10 mouse cellular contexts compared by ENCODE assay signal in the genomic region with DNA sequence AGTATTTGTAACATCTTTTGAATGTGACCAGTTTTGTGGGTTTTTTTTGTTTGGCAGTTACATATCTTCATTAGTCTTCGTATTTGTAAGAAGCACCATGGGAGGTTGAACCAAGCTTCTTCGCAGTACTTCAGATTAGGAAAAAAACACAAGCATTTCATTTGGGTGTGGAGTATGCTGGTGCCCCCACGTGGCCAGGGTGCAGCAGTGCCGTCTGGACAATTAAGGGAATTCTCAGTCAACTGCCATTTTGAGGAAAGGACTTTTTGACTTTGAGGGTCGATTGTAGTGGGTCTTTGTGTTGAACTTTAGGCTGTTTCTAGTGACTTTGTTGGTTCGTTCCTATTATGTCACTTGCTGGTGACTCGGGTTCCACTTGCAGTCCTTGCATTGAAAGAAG. TPM values are rescaled to one million over a fixed set of nuclear protein-coding genes. Genes with fewer than 3 reads are reported as not detected.
DNase-seq lines count a peak whose midpoint lies in the region; ATAC-seq and TF ChIP-seq lines count a peak whose summit lies in the region.
"Had no signal": no experiment of that assay in that cellular context is flagged by ENCODE, and none has a peak within 500 bp of the region (broad histone marks: within the 10 kb centered on the region; RNA-seq: fewer than 3 reads in every experiment).

No protein-coding gene starts in this region.

- peaks cover 10% of the 10 kb centered on the region; the same call in 1 of the 2 replicates for H3K36me3 ChIP-seq in intestine, postnatal 0 days (ENCODE audit: control insufficient read depth, insufficient read depth)
- H3K36me3 ChIP-seq in intestine, embryonic 15.5 days, result no peaks in the 10 kb centered on the region
- no peaks in the 10 kb centered on the region for H3K36me3 ChIP-seq in E14TG2a.4 (ENCODE audit: insufficient read depth, low read length)
- H3K36me3 ChIP-seq: stomach, embryonic 15.5 days had no signal

- no peaks in the 10 kb centered on the region for H3K4me1 ChIP-seq in intestine, postnatal 0 days (replicated peaks; ENCODE audit: control insufficient read depth, insufficient read depth, low read length)
- no peaks in the 10 kb centered on the region for H3K4me1 ChIP-seq in intestine, embryonic 15.5 days (replicated peaks)
- H3K4me1 ChIP-seq in E14TG2a.4 (replicated peaks; ENCODE audit: low read depth, low read length), result no peaks in the 10 kb centered on the region
- peaks cover 4% of the 10 kb centered on the region; the same call in 1 of the 2 replicates for H3K4me1 ChIP-seq in bone marrow macrophage, adult 2 months (ENCODE audit: control insufficient read depth, insufficient read depth, low read length)
- H3K4me1 ChIP-seq: stomach, embryonic 15.5 days had no signal

- H3K4me2 ChIP-seq in intestine, postnatal 0 days (replicated peaks; ENCODE audit: low read depth), result no peak overlapping the region
- no peak overlapping the region for H3K4me2 ChIP-seq in intestine, embryonic 15.5 days (replicated peaks)
- H3K4me2 ChIP-seq: stomach, embryonic 15.5 days had no signal

- H3K27me3 ChIP-seq in intestine, postnatal 0 days (replicated peaks; ENCODE audit: control insufficient read depth, insufficient read depth, low read length), result no peaks in the 10 kb centered on the region
- no peaks in the 10 kb centered on the region for H3K27me3 ChIP-seq in intestine, embryonic 15.5 days (replicated peaks)
- no peaks in the 10 kb centered on the region for H3K27me3 ChIP-seq in E14TG2a.4 (ENCODE audit: insufficient read depth, low read length)
- H3K27me3 ChIP-seq: stomach, embryonic 15.5 days had no signal

- no peak overlapping the region for H3K9ac ChIP-seq in intestine, postnatal 0 days (ENCODE audit: low read depth, low read length)
- H3K9ac ChIP-seq in intestine, embryonic 15.5 days, result no peak overlapping the region
- H3K9ac ChIP-seq: stomach, embryonic 15.5 days had no signal

- H3K9me3 ChIP-seq in intestine, postnatal 0 days (ENCODE audit: control insufficient read depth), result no peaks in the 10 kb centered on the region
- no peaks in the 10 kb centered on the region for H3K9me3 ChIP-seq in intestine, embryonic 15.5 days
- H3K9me3 ChIP-seq in E14TG2a.4 (ENCODE audit: low read length), result no peaks in the 10 kb centered on the region
- H3K9me3 ChIP-seq: stomach, embryonic 15.5 days had no signal

- peak; percentile 87 for TF ChIP-seq CTCF in intestine, postnatal 0 days (IDR thresholded peaks at IDR 0.05; ENCODE audit: low read depth)
- TF ChIP-seq CTCF in E14TG2a.4 (conservative IDR thresholded peaks at IDR 0.05; ENCODE audit: low read length), result peak; percentile 91
- TF ChIP-seq CTCF in bone marrow macrophage, adult 2 months (IDR thresholded peaks at IDR 0.05; ENCODE audit: low read depth, low read length), result peak; percentile 79

- no peak overlapping the region for H3K4me3 ChIP-seq in intestine, postnatal 0 days (ENCODE audit: low read depth, low read length)
- H3K4me3 ChIP-seq in intestine, embryonic 15.5 days (replicated peaks), result no peak overlapping the region
- no peak overlapping the region for H3K4me3 ChIP-seq in E14TG2a.4 (replicated peaks; ENCODE audit: low read length)
- no peak overlapping the region for H3K4me3 ChIP-seq in bone marrow macrophage, adult 2 months (ENCODE audit: insufficient read depth, low read length)
- H3K4me3 ChIP-seq: stomach, embryonic 15.5 days had no signal

- no peak for ATAC-seq in intestine, postnatal 0 days
- no peak for ATAC-seq in intestine, embryonic 15.5 days
- peak; percentile 72 for ATAC-seq in erythroid progenitor cell, adult 5-6 weeks (replicated peaks; ENCODE audit: low FRiP score, poor library complexity, severe bottlenecking)
- peak; percentile 83 for ATAC-seq in megakaryocyte, adult 5-6 weeks (ENCODE audit: poor library complexity, severe bottlenecking)

- TF ChIP-seq POLR2A in bone marrow macrophage, adult 2 months (IDR thresholded peaks at IDR 0.05; ENCODE audit: borderline replicate concordance, low read depth, low read length), result no peak

- peak; percentile 44 for DNase-seq in kidney, postnatal 14 days
- DNase-seq in spleen, postnatal 4 days (ENCODE audit: low spot score in 2 of 2), result peak; percentile 31 to 67

- H3K27ac ChIP-seq in intestine, postnatal 0 days (ENCODE audit: low read depth, low read length), result no peak overlapping the region
- H3K27ac ChIP-seq in intestine, embryonic 15.5 days, result no peak overlapping the region
- no peak overlapping the region for H3K27ac ChIP-seq in bone marrow macrophage, adult 2 months (ENCODE audit: insufficient read depth, low read depth, low read length)
- H3K27ac ChIP-seq: stomach, embryonic 15.5 days had no signal

- 18% methylated on average over 7 of the region's 7 CpGs for WGBS in intestine, postnatal 0 days
- 20% methylated on average over 7 of the region's 7 CpGs for WGBS in intestine, embryonic 15.5 days

RNA-seq across cellular contexts. Expression of a gene that starts 20.8 kb away (rescaled TPM):
- polyA plus RNA-seq in intestine, postnatal 0 days (2015; fragmentation: Nextera tagmentation; extraction: Ambion mirVana), result 261 and 265 TPM in 2 replicates
- 162 and 171 TPM in 2 replicates for polyA plus RNA-seq in intestine, embryonic 15.5 days (2015; fragmentation: Nextera tagmentation; extraction: Ambion mirVana)
- polyA plus RNA-seq in bone marrow macrophage, adult 2 months (2012; ENCODE audit: insufficient read depth, insufficient read length, missing spikeins), result 36.4 and 36.5 TPM in 2 replicates
- 16.9 and 30.6 TPM in 2 replicates for total RNA-seq in erythroid progenitor cell, adult 5-6 weeks (2015; ENCODE audit: low replicate concordance)
- 19.5 and 25.8 TPM in 2 replicates for total RNA-seq in erythroid progenitor cell, adult 5-6 weeks (2017; ENCODE audit: low replicate concordance)
- 10.7 and 14.9 TPM in 2 replicates for total RNA-seq in megakaryocyte, adult 5-6 weeks (2015)
- 12.8 and 18.6 TPM in 2 replicates for total RNA-seq in megakaryocyte, adult 5-6 weeks (2017)

RNA-seq across cellular contexts. Expression of a gene that starts 22.8 kb away (rescaled TPM):
- polyA plus RNA-seq in intestine, postnatal 0 days (2015; fragmentation: Nextera tagmentation; extraction: Ambion mirVana), result 3.8 and 4.3 TPM in 2 replicates
- polyA plus RNA-seq in intestine, embryonic 15.5 days (2015; fragmentation: Nextera tagmentation; extraction: Ambion mirVana), result 3.7 and 3.8 TPM in 2 replicates
- 1.3 and 1.6 TPM in 2 replicates for polyA plus RNA-seq in bone marrow macrophage, adult 2 months (2012; ENCODE audit: insufficient read depth, insufficient read length, missing spikeins)
- not detected in 2 replicates for total RNA-seq in erythroid progenitor cell, adult 5-6 weeks (2015; ENCODE audit: low replicate concordance)
- 11.6 TPM in 1 of 2 replicates, not detected in the other for total RNA-seq in erythroid progenitor cell, adult 5-6 weeks (2017; ENCODE audit: low replicate concordance)
- total RNA-seq in megakaryocyte, adult 5-6 weeks (2015), result 2.3 and 2.7 TPM in 2 replicates
- 3.6 TPM in 1 of 2 replicates, not detected in the other for total RNA-seq in megakaryocyte, adult 5-6 weeks (2017)

RNA-seq across cellular contexts. Expression of a gene that starts 32.7 kb away (rescaled TPM):
- not detected in 2 replicates for polyA plus RNA-seq in intestine, postnatal 0 days (2015; fragmentation: Nextera tagmentation; extraction: Ambion mirVana)
- not detected in 2 replicates for polyA plus RNA-seq in intestine, embryonic 15.5 days (2015; fragmentation: Nextera tagmentation; extraction: Ambion mirVana)
- not detected in 2 replicates for polyA plus RNA-seq in bone marrow macrophage, adult 2 months (2012; ENCODE audit: insufficient read depth, insufficient read length, missing spikeins)
- not detected in 2 replicates for total RNA-seq in erythroid progenitor cell, adult 5-6 weeks (2015; ENCODE audit: low replicate concordance)
- total RNA-seq in erythroid progenitor cell, adult 5-6 weeks (2017; ENCODE audit: low replicate concordance), result not detected in 2 replicates
- not detected in 2 replicates for total RNA-seq in megakaryocyte, adult 5-6 weeks (2015)
- total RNA-seq in megakaryocyte, adult 5-6 weeks (2017), result not detected in 2 replicates
- total RNA-seq: layer of hippocampus, postnatal 36 days had no signal
- polyA plus RNA-seq: stomach, embryonic 15.5 days had no signal

Comparison
In these comparisons a context has a peak if more than half of its experiments do, and no peak if none do; other contexts are left out.
1. ATAC-seq: peak in erythroid progenitor cell, adult 5-6 weeks (single experiment) and megakaryocyte, adult 5-6 weeks (single experiment); none in intestine, postnatal 0 days (single experiment) and intestine, embryonic 15.5 days (single experiment).
2. Peak in every context shown above with its lines, with median percentiles within 50 percentile points of each other: CTCF ChIP-seq.